ENCODE assay signal across 9 mouse cellular contexts in genomic region chrX:73064415-73064793, GRCm38 (mm10). TPM values are rescaled to one million over a fixed set of nuclear protein-coding genes. Genes with fewer than 3 reads are reported as not detected.
DNase-seq lines count a peak whose midpoint lies in the region; ATAC-seq and TF ChIP-seq lines count a peak whose summit lies in the region.
"Had no signal": no experiment of that assay in that cellular context is flagged by ENCODE, and none has a peak within 500 bp of the region (broad histone marks: within the 10 kb centered on the region; RNA-seq: fewer than 3 reads in every experiment).

TSS of gene Pnma3 (plus strand) at chrX:73064787.

- no peak within 1 kb of the TSS for H3K9ac ChIP-seq in embryonic facial prominence, embryonic 15.5 days
- peak within 1 kb of the TSS; percentile 37 for H3K9ac ChIP-seq in intestine, embryonic 16.5 days (ENCODE audit: low read depth, low read length)
- H3K9ac ChIP-seq in midbrain, postnatal 0 days (replicated peaks; ENCODE audit: low read length, poor library complexity, severe bottlenecking): peak within 1 kb of the TSS; percentile 63

- no peaks in the 10 kb centered on the region for H3K9me3 ChIP-seq in embryonic facial prominence, embryonic 15.5 days (replicated peaks)
- no peaks in the 10 kb centered on the region for H3K9me3 ChIP-seq in intestine, embryonic 16.5 days (ENCODE audit: control insufficient read depth, low read length)
- no peaks in the 10 kb centered on the region for H3K9me3 ChIP-seq in midbrain, postnatal 0 days (ENCODE audit: low read length)

- no peak for TF ChIP-seq CTCF in midbrain, postnatal 0 days (IDR thresholded peaks at IDR 0.05)

- DNase-seq in layer of hippocampus, adult 8-10 months (ENCODE audit: low spot score in 2 of 2): no peak
- no peak for DNase-seq in layer of hippocampus, adult 9-10 months (ENCODE audit: low spot score)
- DNase-seq in midbrain, postnatal 0 days (ENCODE audit: low spot score): no peak
- DNase-seq in urinary bladder, postnatal 4 days (ENCODE audit: low spot score in 2 of 2): no peak
- DNase-seq in adipocyte (ENCODE audit: low spot score): no peak
- no peak for DNase-seq in heart, postnatal 25 days (ENCODE audit: low spot score)

- 26% methylated on average over 7 of the region's 7 CpGs for WGBS in embryonic facial prominence, embryonic 15.5 days
- WGBS in intestine, embryonic 16.5 days: 19% methylated on average over 7 of the region's 7 CpGs
- 26% methylated on average over 7 of the region's 7 CpGs for WGBS in midbrain, postnatal 0 days

- no peak within 1 kb of the TSS for H3K27ac ChIP-seq in embryonic facial prominence, embryonic 15.5 days (replicated peaks)
- H3K27ac ChIP-seq in intestine, embryonic 16.5 days (ENCODE audit: low read length): no peak within 1 kb of the TSS
- peak within 1 kb of the TSS; percentile 57; the same call in 1 of the 2 replicates for H3K27ac ChIP-seq in midbrain, postnatal 0 days (ENCODE audit: low read depth, low read length)

- H3K27me3 ChIP-seq in embryonic facial prominence, embryonic 15.5 days: peaks cover 14% of the 10 kb centered on the region; the same call in 1 of the 2 replicates
- no peaks in the 10 kb centered on the region for H3K27me3 ChIP-seq in intestine, embryonic 16.5 days (replicated peaks; ENCODE audit: control insufficient read depth, insufficient read depth, low read length)
- no peaks in the 10 kb centered on the region for H3K27me3 ChIP-seq in midbrain, postnatal 0 days (ENCODE audit: insufficient read depth, low read length)

- peak within 1 kb of the TSS; percentile 18 for H3K4me3 ChIP-seq in embryonic facial prominence, embryonic 15.5 days (replicated peaks)
- no peak within 1 kb of the TSS for H3K4me3 ChIP-seq in intestine, embryonic 16.5 days (ENCODE audit: low read length)
- peak within 1 kb of the TSS; percentile 41 for H3K4me3 ChIP-seq in midbrain, postnatal 0 days (ENCODE audit: low read depth, low read length)

- ATAC-seq in embryonic facial prominence, embryonic 15.5 days (ENCODE audit: insufficient number of reproducible peaks, low FRiP score, low TSS enrichment, low read depth): no peak
- ATAC-seq in intestine, embryonic 16.5 days: no peak
- ATAC-seq in midbrain, postnatal 0 days (ENCODE audit: low FRiP score): peak; percentile 58

- H3K4me2 ChIP-seq in embryonic facial prominence, embryonic 15.5 days (replicated peaks): peak within 1 kb of the TSS; percentile 38
- no peak within 1 kb of the TSS for H3K4me2 ChIP-seq in intestine, embryonic 16.5 days (ENCODE audit: low read depth, low read length)
- H3K4me2 ChIP-seq in midbrain, postnatal 0 days (ENCODE audit: low read depth, low read length, poor library complexity, severe bottlenecking): peak within 1 kb of the TSS; percentile 60

- H3K4me1 ChIP-seq in embryonic facial prominence, embryonic 15.5 days: 0 out of 2 replicates have a peak, but pooled peaks cover 5% of the 10 kb centered on the region
- no peaks in the 10 kb centered on the region for H3K4me1 ChIP-seq in intestine, embryonic 16.5 days (ENCODE audit: control insufficient read depth, insufficient read depth, low read length)
- no peaks in the 10 kb centered on the region for H3K4me1 ChIP-seq in midbrain, postnatal 0 days (ENCODE audit: insufficient read depth, low read length)

- H3K36me3 ChIP-seq in embryonic facial prominence, embryonic 15.5 days: no peaks in the 10 kb centered on the region
- no peaks in the 10 kb centered on the region for H3K36me3 ChIP-seq in intestine, embryonic 16.5 days (ENCODE audit: control insufficient read depth, insufficient read depth, low read length)
- no peaks in the 10 kb centered on the region for H3K36me3 ChIP-seq in midbrain, postnatal 0 days (ENCODE audit: insufficient read depth, low read length)

- intact Hi-C loops in heart, postnatal 25 days (cut with DNase I): no loop called here

RNA-seq across cellular contexts. Expression of gene Pnma3, which starts in this region (rescaled TPM):
- total RNA-seq in layer of hippocampus, adult 8-10 months (2022): 10 to 100 TPM; 18.6 to 27.3 (median 22.1) TPM
- polyA plus RNA-seq in embryonic facial prominence, embryonic 15.5 days (2015; fragmentation: Nextera tagmentation; extraction: Ambion mirVana): 0.12 and 0.16 TPM in 2 replicates
- 0.06 and 0.11 TPM in 2 replicates for polyA plus RNA-seq in intestine, embryonic 16.5 days (2015; fragmentation: Nextera tagmentation; extraction: Ambion mirVana)
- 17.1 and 18.4 TPM in 2 replicates for total RNA-seq in midbrain, postnatal 0 days (2014; rRNA removed)
- polyA plus RNA-seq in midbrain, postnatal 0 days (2015; fragmentation: Nextera tagmentation; extraction: Ambion mirVana): 5.7 and 7.5 TPM in 2 replicates
- total RNA-seq in heart, postnatal 25 days (2021): not detected
- total RNA-seq: hematopoietic stem cell, adult 5-6 weeks had no signal

Comparison
In these comparisons a context has a peak if more than half of its experiments do, and no peak if none do; other contexts are left out.
1. RNA of gene Pnma3 (total RNA-seq): 18.6 to 27.3 TPM in layer of hippocampus, adult 8-10 months and 17.1 to 18.4 TPM in midbrain, postnatal 0 days; not detected in heart, postnatal 25 days; every median in the first group is over 10 times any median in the second.